Mouse (Mus musculus) midbrain, postnatal 0 days (tissue): Measurements from ENCODE around the gene Fam213b. TPM values are rescaled to one million over a fixed set of nuclear protein-coding genes. Genes with fewer than 3 reads are reported as not detected.

Experiments
- ATAC-seq: fragments of 200-750 bp; cut with Nextera tagmentation; 2 replicates; pipeline ENCODE4 v1.8.0; 2017; ENCODE audit warnings: moderate number of reproducible peaks, mild to moderate bottlenecking, moderate TSS enrichment, moderate library complexity; ENCODE audit not compliant: low FRiP score
- DNase-seq: peaks from one replicate; pipeline ENCODE4 v3.0.0-alpha.2; 2015; ENCODE audit warnings: low spot score
- H3K27ac ChIP-seq: fragments of 300-500 bp; sonication (generic); 2 replicates; pipeline ENCODE4 v1.5.1; 2014; ENCODE audit warnings: low read depth, mild to moderate bottlenecking, low read length, mixed read lengths
- H3K27me3 ChIP-seq: fragments of 300-500 bp; sonication (generic); 2 replicates; pipeline ENCODE4 v1.6.1; 2014; ENCODE audit warnings: low read length, control low read depth, mixed read lengths; ENCODE audit not compliant: insufficient read depth
- H3K36me3 ChIP-seq: fragments of 300-500 bp; sonication (generic); 2 replicates; pipeline ENCODE4 v1.6.1; 2014; ENCODE audit warnings: low read length, control low read depth, mixed read lengths; ENCODE audit not compliant: insufficient read depth
- H3K4me1 ChIP-seq: fragments of 300-500 bp; sonication (generic); 2 replicates; pipeline ENCODE4 v1.6.1; 2014; ENCODE audit warnings: mild to moderate bottlenecking, control low read depth, antibody characterized with exemption, low read length, mixed read lengths; ENCODE audit not compliant: insufficient read depth
- H3K4me2 ChIP-seq: fragments of 300-500 bp; sonication (generic); 2 replicates; pipeline ENCODE4 v1.6.1; 2014; ENCODE audit warnings: low read depth, mild to moderate bottlenecking, low read length, mixed read lengths; ENCODE audit not compliant: poor library complexity, severe bottlenecking
- H3K4me3 ChIP-seq: fragments of 300-500 bp; sonication (generic); 2 replicates; pipeline ENCODE4 v1.5.1; 2014; ENCODE audit warnings: low read depth, mild to moderate bottlenecking, low read length, moderate library complexity
- H3K9ac ChIP-seq: fragments of 300-500 bp; sonication (generic); replicated peaks from 2 replicates; pipeline ENCODE4 v1.6.1; 2014; ENCODE audit warnings: mild to moderate bottlenecking, low read length, moderate library complexity, mixed read lengths; ENCODE audit not compliant: poor library complexity, severe bottlenecking
- H3K9me3 ChIP-seq: fragments of 300-500 bp; sonication (generic); 2 replicates; pipeline ENCODE4 v1.6.1; 2016; ENCODE audit warnings: low read length, control low read depth
- CTCF ChIP-seq: IDR thresholded peaks from 2 replicates; pipeline ENCODE4 v1.5.1; 2016; ENCODE audit warnings: antibody characterized with exemption, mild to moderate bottlenecking
- WGBS: fragments of 180-500 bp; shearing (Covaris S2); extraction: QIAGEN DNeasy Blood & Tissue Kit; methylation state at CpG from one replicate; pipeline ENCODE4 v1.1.7; 2014; 5-methylcytosine and 5-hydroxymethylcytosine counted together
- polyA plus RNA-seq: library from polyadenylated mRNA; unstranded; fragments of >200 nt; fragmentation: Nextera tagmentation; extraction: Ambion mirVana; gene quantifications from 2 replicates; pipeline ENCODE4 v1.2.1, GENCODE M21; 2015
- total RNA-seq: library from RNA; depleted of rRNA; stranded (reverse); fragments of >200 nt; gene quantifications from 2 replicates; pipeline ENCODE4 v1.2.3, GENCODE M21; 2014; rRNA removed

The Fam213b gene
- 34.9 and 36.6 TPM in 2 replicates for total RNA-seq
- polyA plus RNA-seq: 73.3 and 90.9 TPM in 2 replicates

DNA sequence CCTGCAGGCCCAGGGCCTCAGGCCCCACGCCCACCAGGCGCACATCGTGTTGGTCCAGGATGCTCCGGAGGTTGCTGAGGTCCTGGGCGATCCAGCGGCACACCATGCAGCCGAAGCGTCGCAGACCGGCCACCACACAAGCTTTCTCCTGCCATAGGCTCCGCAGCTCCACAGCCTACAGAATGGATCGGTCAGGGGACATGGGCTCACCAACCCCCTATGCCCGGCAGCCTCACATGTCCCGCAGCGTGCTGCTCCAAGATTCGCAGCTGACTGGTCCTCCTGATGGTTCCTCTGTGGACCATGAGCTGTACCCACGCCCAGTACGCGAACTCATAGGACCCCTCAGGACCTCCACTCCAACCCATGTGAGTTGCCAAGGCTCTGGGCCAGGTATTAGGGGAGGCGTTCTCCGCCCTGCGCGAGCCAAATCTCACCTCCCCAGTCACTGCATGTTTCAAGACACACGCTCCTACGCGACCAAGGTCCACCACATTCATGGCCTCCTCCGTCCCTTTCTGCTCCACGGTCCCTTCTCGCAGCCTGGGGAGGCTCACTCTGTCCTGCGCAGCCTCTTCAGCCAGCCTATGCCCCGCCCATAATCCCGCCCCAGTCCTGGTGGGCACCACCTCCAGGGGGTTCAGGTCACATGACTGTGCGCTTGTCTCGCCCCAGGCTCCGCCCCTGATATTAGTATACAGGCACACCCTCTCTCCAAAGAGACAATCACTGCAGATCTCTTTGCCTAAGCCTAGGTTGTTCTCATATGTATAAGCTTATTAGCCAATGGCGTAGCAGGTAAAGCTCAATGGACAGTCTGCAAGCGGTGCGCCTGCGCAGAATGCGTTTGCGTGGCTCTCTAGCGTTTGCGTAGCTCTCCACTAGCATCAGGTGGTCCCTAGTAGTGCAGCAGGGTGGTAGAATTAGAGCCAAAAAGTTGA lies at the start of gene Fam213b:
Gene Fam213b (minus strand): TSS at position 630 of the 941 bp plus-strand sequence.
- Histone ChIP-seq H3K4me1 (peaks cover 16% of the 10 kb centered on the region), H3K36me3 (no peaks in the 10 kb centered on the region), H3K9me3 (no peaks in the 10 kb centered on the region), H3K4me2 (peak within 1 kb of the TSS; percentile 93), H3K9ac (peak within 1 kb of the TSS; percentile 68), H3K27me3 (no peaks in the 10 kb centered on the region), H3K4me3 (peak within 1 kb of the TSS; percentile 57), H3K27ac (peak within 1 kb of the TSS; percentile 75)
- ATAC-seq (peak; percentile 94), DNase-seq (peak; percentile 95)
- WGBS: 3% methylated on average over 43 of the region's 43 CpGs
- peak; percentile 38; the same call in 1 of the 2 replicates for TF ChIP-seq CTCF

DNA sequence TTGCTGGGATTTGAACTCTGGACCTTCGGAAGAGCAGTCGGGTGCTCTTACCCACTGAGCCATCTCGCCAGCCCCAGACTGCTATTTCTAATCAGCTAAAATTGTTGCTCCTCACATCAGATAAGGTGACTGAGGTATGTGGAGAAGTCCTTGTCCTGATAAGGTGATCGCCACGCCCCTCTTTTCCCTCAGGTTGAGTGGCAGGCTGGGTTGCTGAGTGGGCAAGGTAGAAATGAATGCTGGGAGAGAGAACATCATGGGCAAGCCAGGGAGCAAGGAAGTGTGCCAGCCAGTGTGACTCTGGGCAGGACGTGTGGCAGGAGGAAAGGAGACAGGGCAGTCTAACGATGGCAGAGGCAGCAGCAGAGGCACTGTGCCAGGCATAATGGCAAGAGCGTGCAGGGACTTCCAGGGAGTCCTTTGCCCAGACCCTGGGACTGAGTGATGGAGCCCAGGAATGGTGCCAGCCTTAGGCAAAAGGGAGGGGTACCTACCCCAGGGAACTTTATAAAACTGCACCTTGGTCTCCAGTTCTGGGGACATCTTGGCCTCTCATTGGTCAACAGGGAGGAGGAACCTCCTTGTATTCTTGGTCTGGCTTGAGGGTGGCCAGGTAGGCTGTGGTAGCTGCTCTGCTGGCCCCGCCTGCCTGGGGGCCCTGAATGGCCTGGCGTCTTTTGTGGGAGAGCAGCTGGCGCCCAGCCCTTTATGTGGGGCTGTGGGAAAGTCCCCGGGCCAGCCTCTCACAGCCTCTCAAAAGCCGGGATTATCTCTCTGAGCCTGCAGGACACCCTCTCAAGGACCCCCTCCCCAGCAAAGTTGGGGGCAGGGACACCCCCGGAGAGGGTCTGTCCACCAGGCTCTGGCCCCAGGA lies 49.4 kb upstream of the Fam213b start:
- Histone ChIP-seq H3K4me2 (no peak overlapping the region), H3K9ac (no peak overlapping the region)
- peak; percentile 64 for ATAC-seq

DNA sequence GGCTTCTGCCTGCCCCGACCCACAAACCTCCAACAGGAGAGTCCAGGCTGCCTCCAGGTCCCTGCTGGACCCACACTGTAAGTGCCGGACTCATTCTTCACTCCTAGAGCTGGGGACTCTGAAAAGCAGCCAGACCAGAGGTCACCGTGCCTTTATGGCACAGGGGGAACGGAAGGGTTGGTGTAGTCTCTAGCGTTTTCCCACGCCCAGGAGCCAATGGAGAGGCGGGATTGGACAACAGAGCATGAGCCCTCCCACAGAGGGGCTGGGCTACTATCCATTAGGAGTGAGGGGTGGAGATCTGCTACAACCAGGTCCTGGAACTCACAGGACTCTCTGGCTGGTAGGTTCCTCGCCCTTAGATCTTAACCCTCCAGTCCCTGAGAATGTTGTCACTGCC lies 47.4 kb upstream of the Fam213b start:
- Histone ChIP-seq H3K27me3 (no peaks in the 10 kb centered on the region), H3K4me1 (peaks cover 7% of the 10 kb centered on the region; the same call in 1 of the 2 replicates), H3K27ac (peak overlapping the region; percentile 69), H3K36me3 (no peaks in the 10 kb centered on the region), H3K9ac (peak overlapping the region; percentile 26; the same call in 1 of the 2 replicates), H3K9me3 (no peaks in the 10 kb centered on the region), H3K4me2 (peak overlapping the region; percentile 59), H3K4me3 (peak overlapping the region; percentile 31)
- TF ChIP-seq CTCF: peak; percentile 11; the same call in 1 of the 2 replicates
- 1% methylated on average over 8 of the region's 8 CpGs for WGBS
- DNase-seq: peak; percentile 94
- ATAC-seq: peak; percentile 79

More for the DNA sequence above, 49.4 kb upstream of the Fam213b start:
- 32% methylated on average over 13 of the region's 14 CpGs for WGBS
- peak; percentile 91 for DNase-seq
- no peaks in the 10 kb centered on the region for H3K27me3 ChIP-seq
- H3K4me1 ChIP-seq: peaks cover 11% of the 10 kb centered on the region; the same call in 1 of the 2 replicates
- H3K4me3 ChIP-seq: no peak overlapping the region
- H3K36me3 ChIP-seq: no peaks in the 10 kb centered on the region
- H3K27ac ChIP-seq: 0 out of 2 replicates have a peak overlapping the region, but pooled peaks have one; percentile 44
- H3K9me3 ChIP-seq: no peaks in the 10 kb centered on the region
- TF ChIP-seq CTCF: no peak; the same call in 1 of the 2 replicates

DNA sequence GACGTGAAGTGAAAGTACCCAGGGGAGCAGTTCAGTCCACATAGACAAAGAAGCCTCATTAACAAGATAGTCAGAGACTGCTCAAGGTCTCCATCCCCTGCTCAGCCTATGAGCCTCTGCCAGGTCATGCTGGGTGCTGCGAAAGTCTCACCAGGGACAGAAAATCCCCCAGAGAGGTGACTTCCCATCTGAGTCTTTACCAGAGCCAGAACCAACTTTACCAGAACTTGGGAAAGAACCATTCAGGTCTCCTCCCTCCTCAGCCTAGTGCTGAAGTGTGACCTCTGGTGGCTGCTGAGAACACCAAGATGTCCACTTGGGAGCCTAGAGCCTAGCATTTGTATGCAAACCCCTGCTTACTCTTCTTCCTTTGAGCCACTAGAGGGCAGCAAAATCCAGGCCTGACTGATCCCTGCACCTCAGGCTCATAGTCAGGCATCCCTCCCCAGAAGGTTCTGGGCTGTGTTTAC lies 45.2 kb upstream of the Fam213b start:
- TF ChIP-seq CTCF: peak; percentile 98
- WGBS: 18% methylated on average over 2 of the region's 2 CpGs
- Histone ChIP-seq H3K27me3 (no peaks in the 10 kb centered on the region), H3K4me1 (peaks cover 7% of the 10 kb centered on the region; the same call in 1 of the 2 replicates), H3K9ac (no peak overlapping the region), H3K27ac (no peak overlapping the region), H3K9me3 (no peaks in the 10 kb centered on the region), H3K4me2 (no peak overlapping the region), H3K36me3 (no peaks in the 10 kb centered on the region), H3K4me3 (no peak overlapping the region)
- DNase-seq (peak; percentile 93), ATAC-seq (peak; percentile 53)

DNA sequence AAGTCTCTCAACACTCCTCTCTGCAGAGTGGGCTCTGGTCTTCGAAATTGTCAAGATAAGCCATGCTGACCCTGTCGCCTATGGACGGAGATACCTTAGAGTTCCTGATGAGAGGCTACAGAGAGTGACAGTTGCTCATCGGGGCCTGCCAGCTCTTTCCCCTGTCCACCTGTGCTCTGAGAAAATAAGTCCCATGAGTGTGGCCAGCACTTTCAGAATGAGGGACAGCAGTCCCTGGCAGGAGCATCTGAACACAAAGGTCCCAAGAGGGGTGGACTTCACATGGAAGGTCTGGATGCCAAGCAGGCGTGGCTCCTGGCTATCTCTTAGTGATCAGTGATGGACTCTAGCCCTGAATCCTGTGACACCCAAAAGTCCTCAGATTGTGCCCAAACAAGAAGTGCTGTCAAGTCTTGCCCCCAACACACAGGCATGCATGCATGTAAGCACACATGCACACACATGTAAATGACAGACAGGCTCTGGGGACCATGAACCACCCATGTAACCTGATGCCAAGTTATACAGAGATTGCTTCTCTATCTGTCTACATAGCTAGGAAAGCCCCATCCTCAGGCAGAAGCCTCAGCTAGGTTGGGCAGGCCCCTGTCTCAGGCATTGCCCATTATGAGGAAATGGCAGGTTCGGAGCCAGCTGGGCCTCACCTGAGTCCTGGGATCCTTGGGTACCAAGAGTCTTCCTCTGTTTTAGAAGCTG lies 44.5 kb upstream of the Fam213b start:
- Histone ChIP-seq H3K36me3 (no peaks in the 10 kb centered on the region), H3K4me3 (no peak overlapping the region), H3K4me2 (no peak overlapping the region), H3K27ac (no peak overlapping the region), H3K4me1 (peaks cover 7% of the 10 kb centered on the region; the same call in 1 of the 2 replicates), H3K9ac (no peak overlapping the region), H3K9me3 (no peaks in the 10 kb centered on the region), H3K27me3 (no peaks in the 10 kb centered on the region)
- no peak for DNase-seq
- 89% methylated on average over 6 of the region's 6 CpGs for WGBS
- no peak for TF ChIP-seq CTCF
- no peak for ATAC-seq
